Mouse (Mus musculus): ENCODE measurements around the gene Lrriq4. TPM values are rescaled to one million over a fixed set of nuclear protein-coding genes. Genes with fewer than 3 reads are reported as not detected.

Gene Lrriq4
- not detected for total RNA-seq (2021)

DNA sequence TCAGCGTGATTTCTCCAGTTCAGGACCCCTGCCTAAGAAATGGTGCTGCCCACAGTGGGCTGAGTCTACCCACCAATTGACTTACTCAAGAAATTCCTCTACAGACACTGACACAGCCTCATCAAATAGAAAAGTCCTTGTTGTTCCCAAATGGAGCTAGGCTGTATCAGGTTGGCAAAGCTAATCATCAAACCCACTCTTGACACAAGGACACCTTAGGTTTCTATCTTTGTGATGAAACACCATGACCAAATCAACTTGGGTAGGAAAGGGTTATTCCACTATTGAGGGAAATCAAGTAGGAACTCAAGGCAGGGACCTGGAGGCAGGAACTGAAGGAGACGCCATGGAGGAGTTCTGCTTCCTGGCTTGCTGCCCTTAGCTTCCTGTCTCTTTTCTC, at the start of gene Lrriq4:
Gene Lrriq4 (plus strand): TSS at position 301 of the 400 bp plus-strand sequence.
- peak; percentile 38 for DNase-seq
- intact Hi-C loops (cut with DNase I): no loop called here

DNA sequence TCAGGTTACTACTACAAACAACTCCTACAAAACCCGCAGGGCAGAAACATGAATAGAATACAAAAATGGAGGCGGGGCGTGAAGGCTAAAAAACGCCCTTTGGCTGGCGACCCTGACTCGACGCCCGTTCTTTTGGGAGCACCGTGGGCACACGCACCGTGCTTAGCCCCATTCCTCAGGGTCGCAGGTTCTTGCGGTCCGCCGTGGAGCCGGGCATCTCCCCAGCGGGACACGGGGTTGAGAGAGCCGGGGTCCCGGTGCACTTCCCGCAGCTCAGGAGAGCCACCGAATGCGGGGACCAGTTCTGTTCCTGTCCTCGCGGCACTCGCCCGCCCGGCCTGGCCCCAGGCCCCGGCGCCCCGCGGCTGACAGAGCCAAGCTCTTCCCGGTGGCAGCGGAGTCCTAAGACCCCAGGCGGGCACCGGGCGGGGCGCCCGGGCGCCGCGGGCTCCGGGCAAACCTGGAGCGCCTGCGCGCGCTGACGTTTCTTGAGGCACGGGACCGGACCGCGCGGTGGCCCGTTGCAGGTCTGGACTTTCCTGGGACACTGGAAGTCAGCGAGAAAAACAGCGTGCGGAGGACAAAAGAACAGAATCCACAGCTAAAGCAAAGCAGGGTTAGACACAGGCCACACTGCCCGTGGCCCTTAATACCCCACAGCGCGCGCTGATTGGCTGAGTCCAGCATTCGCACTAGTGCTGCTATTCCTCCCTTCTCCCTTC, 49.0 kb upstream of the Lrriq4 start:
- intact Hi-C loops (cut with DNase I): loop anchor here (10.0 kb wide), 2 partner anchors 450 to 540 kb away; no protein-coding TSS in a partner anchor
- DNase-seq: peak; percentile 37

DNA sequence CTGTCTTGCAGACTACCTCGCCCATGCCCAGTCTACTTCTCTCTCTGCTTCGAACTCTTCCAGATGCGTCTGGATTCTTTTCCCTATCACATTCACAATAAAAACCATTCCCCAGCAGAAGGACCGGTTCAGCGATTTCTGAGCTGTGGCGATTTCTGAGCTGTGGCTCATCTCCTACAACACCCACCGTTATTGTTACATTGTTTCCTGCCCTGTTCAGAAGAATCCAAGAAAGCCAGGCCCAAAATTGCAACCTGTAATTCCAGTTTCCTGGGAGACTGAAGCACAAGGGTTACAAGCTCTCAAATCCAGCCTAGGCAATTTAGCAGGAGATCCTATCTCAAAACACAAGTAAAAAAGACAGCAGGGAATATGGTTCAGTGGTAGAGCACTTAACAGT, 47.0 kb upstream of the Lrriq4 start:
- intact Hi-C loops (cut with DNase I): loop anchor here (10.0 kb wide), 2 partner anchors 448 to 538 kb away; no protein-coding TSS in a partner anchor
- no peak for DNase-seq

DNA sequence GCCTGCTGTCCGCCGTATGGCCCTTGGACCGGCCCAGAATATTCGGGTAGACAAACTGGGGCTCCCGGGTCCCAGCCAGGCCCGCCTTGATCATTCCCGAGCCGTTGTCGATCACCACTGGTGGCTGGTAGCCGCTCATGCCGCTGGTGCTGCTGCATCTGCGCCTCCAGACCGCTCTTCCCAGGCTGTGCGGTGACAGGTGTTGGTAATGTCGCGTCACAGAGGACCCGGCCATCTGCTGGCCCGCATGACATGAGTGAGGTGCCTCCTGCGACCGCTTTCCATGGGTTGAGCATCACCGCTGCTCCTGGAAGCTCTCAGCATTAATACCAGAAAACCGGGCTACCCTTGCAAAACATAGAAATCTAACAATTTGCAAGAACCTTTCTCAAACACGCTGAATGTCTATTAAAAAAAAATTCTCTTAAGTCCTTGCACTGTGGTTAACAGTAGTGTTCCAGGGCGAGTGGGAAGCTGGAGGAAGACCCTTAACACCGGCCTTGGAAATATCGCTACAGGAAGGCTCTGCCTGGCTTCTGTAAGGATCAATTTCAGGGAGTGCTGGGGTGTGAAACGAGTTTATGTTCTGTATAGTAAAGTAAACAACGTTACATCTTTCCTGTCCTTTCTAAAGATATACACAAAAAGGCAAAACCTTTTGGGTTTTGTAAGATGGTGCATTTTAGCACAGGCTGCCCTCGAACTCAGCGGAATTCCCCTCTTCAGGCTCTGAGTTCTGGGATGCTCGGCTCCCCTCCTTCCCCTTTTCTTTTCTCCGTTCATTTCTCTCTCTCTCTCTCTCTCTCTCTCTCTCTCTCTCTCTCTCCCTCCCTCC, 44.4 kb upstream of the Lrriq4 start, which contains the start of gene Actrt3:
Gene Actrt3 (minus strand): TSS at position 229 of the 835 bp plus-strand sequence.
- peak; percentile 57 for DNase-seq
- intact Hi-C loops (cut with DNase I): loop anchor here (10.0 kb wide), 3 partner anchors 345 to 535 kb away; no protein-coding TSS in a partner anchor

DNA sequence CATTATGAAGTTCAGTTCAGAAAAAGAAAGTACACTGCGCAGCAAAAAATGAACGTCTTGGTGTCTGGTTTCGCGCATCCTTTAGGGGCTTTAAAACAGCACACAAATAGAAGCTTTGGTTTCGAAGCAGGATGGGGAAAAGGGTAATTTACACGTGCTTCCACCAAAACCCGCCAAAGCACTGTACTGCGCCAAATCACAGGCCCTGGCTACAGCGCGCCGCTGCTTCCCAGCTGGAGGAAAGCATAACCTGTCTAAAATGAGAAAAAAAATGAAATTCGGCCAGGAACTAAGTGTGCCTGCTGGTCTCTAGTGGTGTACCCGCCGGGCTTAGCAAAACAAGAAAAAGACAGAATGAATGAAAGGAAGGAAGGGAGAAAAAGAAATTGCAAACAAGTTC, 43.6 kb upstream of the Lrriq4 start:
- intact Hi-C loops (cut with DNase I): loop anchor here (10.0 kb wide), 1 partner anchor 344 kb away; no protein-coding TSS in a partner anchor
- DNase-seq: peak; percentile 15

DNA sequence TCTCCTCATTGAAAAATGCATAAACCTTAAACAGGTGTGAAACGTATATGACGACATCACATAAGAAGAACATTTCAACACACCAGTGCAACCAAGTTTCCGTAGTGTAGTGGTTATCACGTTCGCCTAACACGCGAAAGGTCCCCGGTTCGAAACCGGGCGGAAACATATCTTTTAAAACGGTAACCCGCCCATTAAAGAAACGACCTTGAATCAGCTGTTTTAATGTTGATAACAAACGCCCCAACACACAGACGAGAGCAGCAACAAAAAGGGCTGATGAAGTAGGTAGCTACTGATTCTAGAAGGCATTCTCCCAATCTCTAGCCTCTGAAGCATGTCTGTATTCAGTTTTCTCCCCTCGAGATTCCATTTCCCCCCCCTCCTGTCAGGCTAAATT, 43.1 kb upstream of the Lrriq4 start:
- peak; percentile 73 for DNase-seq
- intact Hi-C loops (cut with DNase I): loop anchor here (10.0 kb wide), 1 partner anchor 344 kb away; no protein-coding TSS in a partner anchor

DNA sequence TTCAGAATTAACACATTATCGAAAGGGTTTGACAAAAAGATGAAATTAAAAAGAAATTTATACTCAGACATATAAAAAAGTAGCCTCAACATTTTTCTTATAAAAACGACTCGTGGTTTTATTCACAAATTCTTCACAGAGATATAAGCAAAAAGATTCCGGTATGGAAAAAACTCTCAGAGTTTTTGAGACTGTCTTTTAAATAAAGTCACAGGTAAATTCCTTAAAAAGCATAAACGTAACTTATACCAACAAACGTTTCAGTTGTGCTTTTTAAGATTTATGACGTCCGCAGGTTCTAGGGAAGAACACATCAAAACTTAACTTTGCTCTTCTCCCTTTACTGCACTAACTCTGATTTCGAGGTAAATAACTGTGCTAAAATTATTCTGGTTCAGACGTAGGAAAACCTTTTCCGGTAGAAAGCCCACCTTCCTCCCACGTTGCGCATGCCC, 42.7 kb upstream of the Lrriq4 start:
- intact Hi-C loops (cut with DNase I): loop anchor here (10.0 kb wide), 1 partner anchor 343 kb away; no protein-coding TSS in a partner anchor
- no peak for DNase-seq

DNA sequence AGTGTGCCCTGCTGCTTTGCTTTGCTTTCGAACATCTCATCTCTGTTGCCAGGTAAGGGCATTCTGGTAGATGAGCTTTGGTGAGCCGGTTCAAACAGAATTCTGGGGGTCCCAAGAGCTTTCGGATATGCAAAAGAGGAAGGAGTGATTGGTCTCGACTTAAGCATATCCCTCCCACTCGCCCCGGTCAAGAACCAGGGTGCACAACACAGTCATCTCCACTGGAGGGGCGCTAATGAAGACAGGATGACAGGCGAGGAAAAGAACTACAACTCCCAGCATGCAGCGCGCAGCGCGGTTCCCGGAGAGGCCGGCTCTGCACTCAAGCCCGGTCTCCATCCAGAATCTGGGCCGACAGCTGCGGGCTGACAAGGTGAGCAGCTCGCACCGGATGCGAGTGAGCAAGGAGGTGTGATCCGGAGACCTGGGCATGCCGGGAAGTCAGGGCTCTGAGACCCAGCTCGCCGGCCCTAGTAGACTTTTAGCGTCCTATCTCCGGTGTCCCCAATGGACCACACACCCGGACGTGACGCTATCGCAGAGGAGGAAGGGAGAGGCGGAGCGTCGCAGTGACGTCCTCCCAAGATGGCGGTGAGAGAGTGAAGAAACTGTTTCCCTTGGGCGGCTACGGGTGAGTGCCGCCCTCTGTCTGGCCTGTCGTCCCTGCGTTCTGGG, 42.1 kb upstream of the Lrriq4 start, which contains the start of gene Mynn:
Gene Mynn (plus strand): TSS at position 1 of the 675 bp plus-strand sequence.
- intact Hi-C loops (cut with DNase I): loop anchor here (10.0 kb wide), 1 partner anchor 343 kb away; no protein-coding TSS in a partner anchor
- peak; percentile 96 for DNase-seq

DNA sequence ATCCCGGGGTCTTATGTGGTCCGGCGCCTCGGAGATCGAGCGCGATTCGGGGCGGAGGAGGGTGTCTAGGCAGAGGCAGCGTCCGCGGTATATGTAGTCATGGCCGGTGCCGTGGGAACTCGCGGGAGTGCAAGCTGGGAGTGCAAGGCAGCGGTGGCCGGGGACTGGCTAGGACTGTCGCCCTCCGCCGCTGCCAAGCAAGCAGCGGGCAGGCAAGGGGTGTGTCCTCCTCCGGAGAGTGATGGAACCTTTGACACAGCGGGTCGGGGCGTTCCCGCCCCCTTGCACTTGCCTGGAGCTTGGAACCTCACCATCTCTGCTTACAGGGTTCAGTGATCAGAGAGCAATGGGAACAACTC, 41.6 kb upstream of the Lrriq4 start:
- intact Hi-C loops (cut with DNase I): loop anchor here (10.0 kb wide), 1 partner anchor 342 kb away; no protein-coding TSS in a partner anchor
- DNase-seq: peak; percentile 70

DNA sequence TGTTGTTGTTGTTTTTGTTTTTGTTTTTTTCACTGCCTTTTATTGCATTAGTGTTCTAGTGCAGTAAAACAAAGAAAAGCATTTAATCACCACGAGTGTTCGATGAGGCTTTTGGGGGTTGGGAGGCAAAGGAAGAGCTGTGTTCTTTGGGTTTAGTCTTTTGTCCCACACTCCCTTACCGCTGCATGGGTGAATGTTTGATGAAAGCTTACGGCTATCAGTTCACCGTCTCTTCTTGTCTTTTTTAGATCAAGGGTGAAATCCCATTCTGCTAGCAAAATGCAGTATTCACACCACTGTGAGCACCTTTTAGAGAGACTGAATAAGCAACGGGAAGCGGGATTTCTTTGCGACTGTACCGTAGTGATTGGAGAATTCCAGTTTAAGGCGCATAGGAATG, 41.1 kb upstream of the Lrriq4 start:
- DNase-seq: no peak
- intact Hi-C loops (cut with DNase I): loop anchor here (10.0 kb wide), 1 partner anchor 342 kb away; no protein-coding TSS in a partner anchor

DNA sequence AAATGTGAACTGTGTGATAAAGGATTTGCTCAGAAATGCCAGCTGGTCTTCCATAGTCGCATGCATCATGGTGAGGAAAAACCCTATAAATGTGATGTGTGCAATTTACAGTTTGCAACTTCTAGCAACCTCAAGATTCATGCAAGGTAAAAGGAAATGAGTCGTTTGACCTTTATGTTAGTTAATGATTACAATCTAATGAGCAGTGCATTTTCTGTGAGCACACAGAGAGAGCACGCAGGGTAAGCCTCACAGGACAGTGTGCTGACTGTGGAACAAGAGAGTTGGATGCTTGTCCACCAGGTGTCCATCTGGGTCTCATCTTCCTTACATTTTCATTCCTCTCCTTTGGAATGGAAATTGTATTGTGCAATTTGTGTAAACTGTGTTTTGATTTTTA, 35.3 kb upstream of the Lrriq4 start:
- intact Hi-C loops (cut with DNase I): loop anchor here (5.0 to 10.0 kb wide), 2 partner anchors 198 to 336 kb away; no protein-coding TSS in a partner anchor
- DNase-seq: no peak

DNA sequence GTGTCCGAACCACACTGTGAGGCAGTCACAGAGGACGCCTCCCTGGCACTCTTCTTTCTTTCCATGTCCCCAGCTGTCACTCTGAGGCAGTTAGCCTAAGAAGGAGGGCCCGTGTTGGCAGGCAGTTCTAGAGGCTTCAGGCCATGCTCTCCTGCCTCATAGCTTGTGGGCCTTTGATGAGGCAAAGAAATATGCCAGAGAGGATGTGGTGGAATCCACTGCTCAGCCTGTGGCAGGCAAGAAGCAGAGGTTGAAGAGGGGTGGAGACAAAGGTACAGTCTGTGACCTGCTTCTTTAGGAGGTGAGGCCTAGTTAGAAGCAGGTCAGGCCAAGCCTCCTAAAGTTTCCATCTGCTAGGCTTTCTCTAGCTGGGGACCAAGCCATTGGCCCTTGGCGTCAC, 33.4 kb upstream of the Lrriq4 start:
- DNase-seq: no peak
- intact Hi-C loops (cut with DNase I): no loop called here

DNA sequence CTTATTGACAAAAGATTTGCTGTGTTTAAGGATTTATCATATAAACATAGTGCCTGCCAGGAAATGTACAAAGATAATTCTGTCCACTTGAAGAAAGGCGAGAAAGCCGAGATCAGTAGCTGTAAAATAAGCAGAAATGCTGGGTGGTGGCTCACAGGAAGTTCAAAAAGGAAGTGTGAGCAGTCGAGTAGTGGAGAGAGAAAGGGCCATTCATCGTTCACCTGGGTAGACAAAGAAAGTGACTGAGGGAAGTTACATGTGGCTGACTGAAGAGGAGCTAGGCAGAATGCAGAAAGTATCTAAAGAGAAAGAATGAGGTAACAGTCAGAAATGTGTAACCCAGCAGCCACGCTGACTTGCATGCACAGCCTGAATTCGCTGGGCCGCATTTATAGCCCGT, 24.2 kb upstream of the Lrriq4 start:
- DNase-seq: no peak
- intact Hi-C loops (cut with DNase I): no loop called here

DNA sequence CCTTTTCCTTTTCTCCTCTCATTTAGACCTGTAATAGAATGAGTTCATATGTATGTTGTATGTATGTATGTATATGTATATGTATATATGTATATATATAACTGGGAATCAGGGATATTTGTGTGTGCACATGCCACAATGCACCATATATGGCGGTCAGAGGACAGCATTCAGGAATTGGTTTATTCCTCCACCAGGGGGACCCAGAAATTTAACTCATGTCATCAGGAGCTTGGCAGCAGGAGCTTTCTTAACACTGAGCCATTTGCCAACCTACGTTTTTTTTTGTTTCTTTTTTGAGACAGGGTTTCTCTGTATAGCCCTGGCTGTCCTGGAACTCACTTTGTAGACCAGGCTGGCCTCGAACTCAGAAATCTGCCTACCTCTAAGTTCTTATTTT, 10.6 kb upstream of the Lrriq4 start:
- intact Hi-C loops (cut with DNase I): no loop called here

DNA sequence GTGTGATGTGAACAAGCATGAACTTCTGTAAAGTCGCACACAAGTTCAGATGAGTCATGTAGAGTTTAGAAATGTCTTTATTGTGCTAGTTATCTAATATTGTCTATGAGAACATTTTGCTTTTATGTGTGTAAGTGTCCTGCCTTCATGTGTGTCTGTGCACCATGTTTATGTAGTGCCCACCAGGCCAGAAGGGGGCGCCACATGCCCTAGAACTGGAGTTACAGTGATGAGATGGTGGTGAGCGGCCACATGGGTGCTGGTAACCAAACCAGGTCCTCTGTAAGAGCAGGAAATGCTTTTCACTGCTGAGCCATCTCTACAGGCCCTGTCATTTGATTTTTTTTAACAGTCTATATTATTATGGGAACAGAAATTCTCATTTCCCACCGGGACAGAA, 8.7 kb upstream of the Lrriq4 start:
- intact Hi-C loops (cut with DNase I): no loop called here
- no peak for DNase-seq

More for the DNA sequence above, 10.6 kb upstream of the Lrriq4 start:
- DNase-seq: no peak

DNA sequence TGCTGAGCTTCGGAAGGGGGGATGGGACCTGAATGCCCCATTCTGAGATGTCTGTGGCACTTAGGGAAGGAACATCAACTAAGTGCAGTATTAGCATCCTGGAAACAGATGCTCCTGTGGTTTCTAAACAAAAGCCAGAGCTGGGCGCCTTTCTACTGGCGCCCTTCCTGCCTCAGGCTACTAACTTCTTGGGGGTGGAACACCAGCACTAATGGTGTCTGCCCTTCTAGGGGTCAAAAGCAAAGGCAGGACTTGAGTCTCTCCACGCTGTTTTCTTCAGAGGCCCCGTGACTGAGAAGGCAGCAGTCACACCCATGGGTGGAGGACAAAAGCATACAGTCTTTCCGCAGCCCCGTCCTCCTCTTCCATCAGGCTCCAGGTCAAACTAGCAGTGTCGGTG, 2.5 kb downstream of the Lrriq4 start:
- no peak for DNase-seq
- intact Hi-C loops (cut with DNase I): no loop called here

DNA sequence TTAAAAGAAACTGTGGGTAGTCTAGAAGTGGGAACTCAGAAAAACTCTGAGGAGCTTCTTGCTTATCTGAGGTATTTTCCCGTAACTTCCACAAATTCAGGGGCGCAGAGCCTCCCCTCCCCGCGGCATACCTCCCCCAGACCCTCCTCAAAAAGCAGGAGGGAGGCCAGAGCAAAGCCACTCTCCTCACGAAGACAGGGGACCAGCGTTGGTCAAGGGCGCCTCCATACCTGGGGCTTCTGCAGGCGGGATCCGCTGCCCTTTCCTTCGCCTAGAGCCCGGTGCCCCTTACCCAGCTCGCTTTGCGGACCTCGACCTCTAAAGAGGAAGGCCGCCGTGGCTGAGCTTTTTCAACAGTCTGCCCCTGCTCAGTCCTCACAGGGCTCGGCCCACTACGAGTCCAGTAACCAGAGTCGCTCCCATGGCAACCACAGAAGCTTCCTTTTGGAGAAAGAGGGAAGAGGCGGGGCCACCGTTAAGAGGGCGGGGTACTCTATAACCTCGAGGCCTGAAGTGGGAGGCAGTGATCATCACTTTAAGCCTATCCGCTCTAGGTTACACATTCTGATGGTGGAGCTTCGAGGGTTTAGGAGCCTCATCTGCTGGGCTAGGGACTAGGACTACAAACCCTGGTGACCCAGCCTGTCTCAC, 3.3 kb downstream of the Lrriq4 start, which contains the start of gene Lrrc34:
Gene Lrrc34 (minus strand): TSS at position 430 of the 651 bp plus-strand sequence.
- intact Hi-C loops (cut with DNase I): no loop called here
- DNase-seq: peak; percentile 42

DNA sequence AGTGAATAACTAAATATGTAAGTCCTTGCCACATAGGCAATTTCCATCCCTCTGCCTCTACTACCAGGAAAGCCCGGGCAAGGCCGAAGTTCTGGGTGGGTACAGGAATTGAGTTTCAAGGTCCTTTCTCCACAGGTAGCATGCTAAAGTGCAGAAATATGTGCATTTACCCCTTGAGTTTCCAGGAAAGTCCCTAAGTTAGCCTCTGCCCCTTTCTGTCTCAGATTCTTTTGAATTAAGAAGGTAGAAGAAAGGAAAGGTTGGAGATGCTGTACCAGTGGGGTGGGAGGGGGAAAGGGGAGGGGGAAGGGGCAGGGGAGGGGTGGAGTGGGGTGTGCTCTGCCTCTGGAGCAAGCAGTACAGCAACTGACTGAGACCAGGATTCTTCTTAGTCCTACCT, 4.2 kb downstream of the Lrriq4 start:
- intact Hi-C loops (cut with DNase I): no loop called here
- DNase-seq: no peak

DNA sequence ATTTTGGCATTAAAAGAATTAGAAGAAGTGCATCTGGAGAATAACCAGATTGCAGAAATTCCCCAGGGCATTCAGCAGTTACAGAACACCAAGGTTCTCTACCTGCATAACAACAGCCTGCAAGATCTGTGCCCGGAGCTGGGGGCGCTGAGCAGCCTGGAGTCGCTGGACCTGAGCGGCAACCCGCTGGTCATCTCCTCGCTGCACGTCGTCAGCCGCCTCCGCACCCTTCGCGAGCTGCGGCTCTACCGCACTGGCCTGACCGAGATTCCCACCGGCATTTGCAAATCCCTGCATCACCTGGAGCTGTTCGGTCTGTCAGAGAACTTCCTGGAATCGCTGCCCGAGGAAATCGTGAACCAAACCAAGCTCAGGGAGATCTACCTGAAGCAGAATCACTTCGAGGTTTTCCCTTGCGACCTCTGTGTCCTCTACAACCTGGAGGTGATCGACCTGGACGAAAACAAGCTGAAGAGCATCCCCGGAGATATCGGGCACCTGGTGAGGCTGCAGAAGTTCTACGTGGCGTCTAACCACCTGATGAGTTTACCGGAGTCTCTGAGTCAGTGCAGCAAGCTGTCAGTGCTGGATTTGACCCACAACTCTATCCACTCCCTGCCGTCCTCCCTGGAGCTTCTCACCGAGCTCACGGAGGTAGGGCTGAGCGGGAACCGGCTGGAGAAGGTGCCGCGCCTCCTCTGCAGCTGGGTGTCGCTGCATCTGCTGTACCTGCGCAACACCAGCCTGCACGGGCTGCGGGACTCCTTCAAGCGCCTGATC, 5.9 kb downstream of the Lrriq4 start:
- peak; percentile 6 for DNase-seq
- intact Hi-C loops (cut with DNase I): no loop called here

Measured in left cerebral cortex, postnatal 4 days (tissue).